Mouse (Mus musculus) embryonic facial prominence, embryonic 13.5 days (tissue): ENCODE data around the gene Nrip1. TPM values are rescaled to one million over a fixed set of nuclear protein-coding genes. Genes with fewer than 3 reads are reported as not detected.

Source experiments
- ATAC-seq: fragments of 200-750 bp; cut with Nextera tagmentation; 2 replicates; pipeline ENCODE4 v1.8.0; 2017; ENCODE audit warnings: low read depth; ENCODE audit not compliant: insufficient number of reproducible peaks, insufficient read depth, low FRiP score, low TSS enrichment
- H3K27ac ChIP-seq: fragments of 300-500 bp; sonication (generic); 2 replicates; pipeline ENCODE4 v1.5.1; 2015; ENCODE audit warnings: moderate library complexity, mild to moderate bottlenecking, inconsistent platforms
- H3K27me3 ChIP-seq: fragments of 300-500 bp; sonication (generic); 2 replicates; pipeline ENCODE4 v1.6.1; 2015; ENCODE audit warnings: mild to moderate bottlenecking, inconsistent platforms
- H3K36me3 ChIP-seq: fragments of 300-500 bp; sonication (generic); 2 replicates; pipeline ENCODE4 v1.6.1; 2015; ENCODE audit warnings: mild to moderate bottlenecking, inconsistent platforms
- H3K4me1 ChIP-seq: fragments of 300-500 bp; sonication (generic); 2 replicates; pipeline ENCODE4 v1.6.1; 2015; ENCODE audit warnings: inconsistent platforms
- H3K4me2 ChIP-seq: fragments of 300-500 bp; sonication (generic); 2 replicates; pipeline ENCODE4 v1.6.1; 2015; ENCODE audit warnings: moderate library complexity, mild to moderate bottlenecking, inconsistent platforms
- H3K4me3 ChIP-seq: fragments of 300-500 bp; sonication (generic); 2 replicates; pipeline ENCODE4 v1.5.1; 2015; ENCODE audit warnings: mild to moderate bottlenecking, inconsistent platforms
- H3K9ac ChIP-seq: fragments of 300-500 bp; sonication (generic); 2 replicates; pipeline ENCODE4 v1.6.1; 2015; ENCODE audit warnings: mild to moderate bottlenecking, inconsistent platforms
- H3K9me3 ChIP-seq: fragments of 300-500 bp; sonication (generic); 2 replicates; pipeline ENCODE4 v1.6.1; 2016; ENCODE audit warnings: inconsistent platforms
- WGBS: fragments of 180-500 bp; shearing (Covaris S2); methylation state at CpG from one replicate; pipeline ENCODE4 v1.1.7; 2015; ENCODE audit warnings: mixed read lengths; 5-methylcytosine and 5-hydroxymethylcytosine counted together
- polyA plus RNA-seq: library from polyadenylated mRNA; unstranded; fragments of >200 nt; fragmentation: Nextera tagmentation; extraction: Ambion mirVana; gene quantifications from 2 replicates; pipeline ENCODE4 v1.2.1, GENCODE M21; 2015

Nrip1 gene
- polyA plus RNA-seq, 1 experiment from 2014 or later, result 42.6 TPM

- WGBS, result 83% methylated on average over 6 of the region's 6 CpGs
- H3K4me1 ChIP-seq, result no peaks in the 10 kb centered on the region
- no peak overlapping the region for H3K4me3 ChIP-seq
- H3K36me3 ChIP-seq, result no peaks in the 10 kb centered on the region
- no peak overlapping the region for H3K4me2 ChIP-seq
- H3K9ac ChIP-seq, result no peak overlapping the region
- ATAC-seq, result no peak
- no peaks in the 10 kb centered on the region for H3K27me3 ChIP-seq
- no peaks in the 10 kb centered on the region for H3K9me3 ChIP-seq
- H3K27ac ChIP-seq, result no peak overlapping the region
Measured at GRCm38 (mm10) chr16:76265301-76265700, 108.3 kb downstream of the Nrip1 start.

GRCm38 (mm10) chr16:76263393-76263792 lies 110.2 kb downstream of the Nrip1 start:
- WGBS, result 77% methylated on average over 3 of the region's 4 CpGs
- H3K4me3 ChIP-seq, result no peak overlapping the region
- H3K36me3 ChIP-seq, result no peaks in the 10 kb centered on the region
- no peaks in the 10 kb centered on the region for H3K4me1 ChIP-seq
- no peak for ATAC-seq
- no peak overlapping the region for H3K4me2 ChIP-seq
- no peaks in the 10 kb centered on the region for H3K9me3 ChIP-seq
- H3K27ac ChIP-seq, result no peak overlapping the region
- H3K27me3 ChIP-seq, result no peaks in the 10 kb centered on the region
- no peak overlapping the region for H3K9ac ChIP-seq

- Histone ChIP-seq H3K9ac (no peak overlapping the region), H3K4me1 (no peaks in the 10 kb centered on the region), H3K27me3 (no peaks in the 10 kb centered on the region), H3K9me3 (no peaks in the 10 kb centered on the region), H3K36me3 (no peaks in the 10 kb centered on the region), H3K4me2 (no peak overlapping the region), H3K27ac (no peak overlapping the region), H3K4me3 (no peak overlapping the region)
- WGBS, result 65% methylated on average over 6 of the region's 6 CpGs
- no peak for ATAC-seq
Measured at GRCm38 (mm10) chr16:76260296-76260695, 113.3 kb downstream of the Nrip1 start.

- no peaks in the 10 kb centered on the region for H3K4me1 ChIP-seq
- no peak overlapping the region for H3K4me3 ChIP-seq
- 79% methylated on average over 10 of the region's 10 CpGs for WGBS
- H3K9ac ChIP-seq, result no peak overlapping the region
- no peaks in the 10 kb centered on the region for H3K9me3 ChIP-seq
- ATAC-seq, result no peak
- H3K27ac ChIP-seq, result no peak overlapping the region
- no peaks in the 10 kb centered on the region for H3K27me3 ChIP-seq
- no peak overlapping the region for H3K4me2 ChIP-seq
- H3K36me3 ChIP-seq, result no peaks in the 10 kb centered on the region
Measured at GRCm38 (mm10) chr16:76251826-76252225, 121.8 kb downstream of the Nrip1 start.

GRCm38 (mm10) chr16:76249345-76250091 lies 124.1 kb downstream of the Nrip1 start:
- Histone ChIP-seq H3K4me1 (no peaks in the 10 kb centered on the region), H3K9ac (no peak overlapping the region), H3K27ac (no peak overlapping the region), H3K36me3 (no peaks in the 10 kb centered on the region), H3K4me2 (no peak overlapping the region), H3K4me3 (no peak overlapping the region), H3K9me3 (no peaks in the 10 kb centered on the region), H3K27me3 (no peaks in the 10 kb centered on the region)
- WGBS, result 80% methylated on average over 18 of the region's 18 CpGs
- no peak for ATAC-seq

GRCm38 (mm10) chr16:76242850-76243249 lies 130.8 kb downstream of the Nrip1 start:
- Histone ChIP-seq H3K4me2 (no peak overlapping the region), H3K4me1 (0 out of 2 replicates have a peak, but pooled peaks cover 4% of the 10 kb centered on the region), H3K9ac (no peak overlapping the region), H3K27ac (no peak overlapping the region), H3K27me3 (no peaks in the 10 kb centered on the region), H3K4me3 (no peak overlapping the region), H3K36me3 (no peaks in the 10 kb centered on the region), H3K9me3 (no peaks in the 10 kb centered on the region)
- ATAC-seq, result no peak
- WGBS, result 81% methylated on average over 2 of the region's 2 CpGs

- Histone ChIP-seq H3K4me3 (no peak overlapping the region), H3K4me2 (no peak overlapping the region), H3K27me3 (no peaks in the 10 kb centered on the region), H3K36me3 (no peaks in the 10 kb centered on the region), H3K4me1 (0 out of 2 replicates have a peak, but pooled peaks cover 4% of the 10 kb centered on the region), H3K9me3 (no peaks in the 10 kb centered on the region), H3K9ac (no peak overlapping the region), H3K27ac (no peak overlapping the region)
- no peak for ATAC-seq
- WGBS, result 81% methylated on average over 4 of the region's 4 CpGs
Measured at GRCm38 (mm10) chr16:76241266-76241665, 132.4 kb downstream of the Nrip1 start.

- 0 out of 2 replicates have a peak overlapping the region, but pooled peaks have one; percentile 22 for H3K4me2 ChIP-seq
- no peak overlapping the region for H3K4me3 ChIP-seq
- no peak overlapping the region for H3K9ac ChIP-seq
- no peaks in the 10 kb centered on the region for H3K27me3 ChIP-seq
- WGBS, result 32% methylated on average over 8 of the region's 8 CpGs
- no peak overlapping the region for H3K27ac ChIP-seq
- H3K4me1 ChIP-seq, result 0 out of 2 replicates have a peak, but pooled peaks cover 4% of the 10 kb centered on the region
- ATAC-seq, result no peak
- H3K9me3 ChIP-seq, result no peaks in the 10 kb centered on the region
- no peaks in the 10 kb centered on the region for H3K36me3 ChIP-seq
Measured at GRCm38 (mm10) chr16:76239353-76239752, 134.3 kb downstream of the Nrip1 start.

- H3K36me3 ChIP-seq, result no peaks in the 10 kb centered on the region
- H3K4me2 ChIP-seq, result peak overlapping the region; percentile 22; the same call in 1 of the 2 replicates
- H3K4me3 ChIP-seq, result no peak overlapping the region
- H3K27me3 ChIP-seq, result no peaks in the 10 kb centered on the region
- ATAC-seq, result no peak
- no peaks in the 10 kb centered on the region for H3K9me3 ChIP-seq
- no peak overlapping the region for H3K9ac ChIP-seq
- 70% methylated on average over 4 of the region's 4 CpGs for WGBS
- 0 out of 2 replicates have a peak, but pooled peaks cover 4% of the 10 kb centered on the region for H3K4me1 ChIP-seq
- H3K27ac ChIP-seq, result no peak overlapping the region
Measured at GRCm38 (mm10) chr16:76238784-76239183, 134.8 kb downstream of the Nrip1 start.
